Mouse (Mus musculus) forebrain, embryonic 16.5 days (tissue): ENCODE measurements at regions not wholly inside any gene's neighbourhood (a gene's known extent, or its start where the extent isn't known, plus 50 kb on each side); places are given as distances from the start of the nearest gene placed in this dataset.

ENCODE experiments used
- ATAC-seq: fragments of 200-750 bp; cut with Nextera tagmentation; 2 replicates; pipeline ENCODE4 v1.8.0; 2017; ENCODE audit warnings: mild to moderate bottlenecking, moderate library complexity
- H3K27ac ChIP-seq: fragments of 300-500 bp; sonication (generic); 2 replicates; pipeline ENCODE4 v1.5.1; 2014; ENCODE audit warnings: low read length, control low read depth
- H3K27me3 ChIP-seq: fragments of 300-500 bp; sonication (generic); replicated peaks from 2 replicates; pipeline ENCODE4 v1.6.1; 2014; ENCODE audit warnings: low read length; ENCODE audit not compliant: control insufficient read depth, insufficient read depth
- H3K36me3 ChIP-seq: fragments of 300-500 bp; sonication (generic); 2 replicates; pipeline ENCODE4 v1.6.1; 2014; ENCODE audit not compliant: control insufficient read depth, insufficient read depth
- H3K4me1 ChIP-seq: fragments of 300-500 bp; sonication (generic); replicated peaks from 2 replicates; pipeline ENCODE4 v1.6.1; 2014; ENCODE audit warnings: low read length; ENCODE audit not compliant: control insufficient read depth, insufficient read depth
- H3K4me2 ChIP-seq: fragments of 300-500 bp; sonication (generic); 2 replicates; pipeline ENCODE4 v1.6.1; 2014; ENCODE audit warnings: mild to moderate bottlenecking, low read length, control low read depth
- H3K4me3 ChIP-seq: fragments of 300-500 bp; sonication (generic); replicated peaks from 2 replicates; pipeline ENCODE4 v1.5.1; 2014; ENCODE audit warnings: mild to moderate bottlenecking, low read length, control low read depth
- H3K9ac ChIP-seq: fragments of 300-500 bp; sonication (generic); replicated peaks from 2 replicates; pipeline ENCODE4 v1.6.1; 2014; ENCODE audit warnings: low read depth, low read length, control low read depth
- H3K9me3 ChIP-seq: fragments of 300-500 bp; sonication (generic); 2 replicates; pipeline ENCODE4 v1.6.1; 2016; ENCODE audit warnings: low read length; ENCODE audit not compliant: control insufficient read depth
- WGBS: fragments of 180-500 bp; shearing (Covaris S2); extraction: QIAGEN DNeasy Blood & Tissue Kit; methylation state at CpG from one replicate; pipeline ENCODE4 v1.1.7; 2014; 5-methylcytosine and 5-hydroxymethylcytosine counted together

- ATAC-seq, result no peak
- Histone ChIP-seq H3K4me1 (peaks cover 5% of the 10 kb centered on the region; the same call in 1 of the 2 replicates), H3K9ac (no peak overlapping the region), H3K27me3 (no peaks in the 10 kb centered on the region), H3K4me2 (no peak overlapping the region), H3K4me3 (no peak overlapping the region), H3K36me3 (no peaks in the 10 kb centered on the region), H3K27ac (no peak overlapping the region), H3K9me3 (no peaks in the 10 kb centered on the region)
- WGBS, result 61% methylated on average over 1 of the region's 1 CpGs
Measured at GRCm38 (mm10) chr1:51629848-51630247, 151.6 kb upstream of the Nabp1 start.

- peak; percentile 57 for ATAC-seq
- 21% methylated on average over 5 of the region's 5 CpGs for whole genome bisulfite sequencing
- H3K9me3 ChIP-seq, result no peaks in the 10 kb centered on the region
- no peaks in the 10 kb centered on the region for H3K27me3 ChIP-seq
- H3K36me3 ChIP-seq, result no peaks in the 10 kb centered on the region
- peaks cover 8% of the 10 kb centered on the region for H3K4me1 ChIP-seq
- H3K9ac ChIP-seq, result no peak overlapping the region
- H3K27ac ChIP-seq, result no peak overlapping the region
- no peak overlapping the region for H3K4me2 ChIP-seq
- no peak overlapping the region for H3K4me3 ChIP-seq
Measured at GRCm38 (mm10) chr1:51628137-51628793, 150.0 kb upstream of the Nabp1 start.

GRCm38 (mm10) chr1:51626303-51626702, 148.1 kb upstream of the Nabp1 start:
- 86% methylated on average over 9 of the region's 9 CpGs for WGBS
- Histone ChIP-seq H3K9me3 (no peaks in the 10 kb centered on the region), H3K9ac (no peak overlapping the region), H3K4me1 (peaks cover 8% of the 10 kb centered on the region), H3K4me3 (no peak overlapping the region), H3K36me3 (no peaks in the 10 kb centered on the region), H3K27ac (no peak overlapping the region), H3K4me2 (no peak overlapping the region), H3K27me3 (no peaks in the 10 kb centered on the region)
- no peak for ATAC-seq

DNA sequence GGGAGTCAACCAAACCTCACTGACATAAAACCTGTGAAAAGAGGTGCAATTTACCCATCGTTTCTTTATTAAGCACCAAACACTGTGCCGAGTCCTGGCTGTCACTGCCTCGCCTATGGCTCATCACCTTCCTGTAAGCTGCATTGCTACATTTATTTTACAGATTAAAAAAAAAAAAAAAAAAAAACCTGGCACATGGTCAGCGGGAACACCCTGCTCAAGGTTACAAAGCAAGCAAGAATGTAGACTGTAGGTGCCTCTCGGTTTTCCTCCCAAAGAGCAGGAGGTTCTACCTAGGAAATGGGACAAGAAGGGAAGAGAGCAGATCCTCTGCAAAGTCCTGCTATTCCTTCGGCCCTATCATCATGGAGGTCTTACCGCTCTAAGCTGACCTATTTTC, 146.9 kb upstream of the Nabp1 start:
- ATAC-seq, result no peak
- H3K27ac ChIP-seq, result no peak overlapping the region
- H3K4me3 ChIP-seq, result no peak overlapping the region
- WGBS, result 91% methylated on average over 7 of the region's 7 CpGs
- peaks cover 8% of the 10 kb centered on the region for H3K4me1 ChIP-seq
- no peaks in the 10 kb centered on the region for H3K36me3 ChIP-seq
- no peak overlapping the region for H3K9ac ChIP-seq
- H3K9me3 ChIP-seq, result no peaks in the 10 kb centered on the region
- no peaks in the 10 kb centered on the region for H3K27me3 ChIP-seq
- no peak overlapping the region for H3K4me2 ChIP-seq

GRCm38 (mm10) chr1:51624551-51624950, 146.3 kb upstream of the Nabp1 start:
- no peak overlapping the region for H3K4me2 ChIP-seq
- H3K9ac ChIP-seq, result no peak overlapping the region
- no peaks in the 10 kb centered on the region for H3K36me3 ChIP-seq
- no peaks in the 10 kb centered on the region for H3K27me3 ChIP-seq
- peaks cover 8% of the 10 kb centered on the region for H3K4me1 ChIP-seq
- no peak for ATAC-seq
- H3K27ac ChIP-seq, result no peak overlapping the region
- H3K9me3 ChIP-seq, result no peaks in the 10 kb centered on the region
- H3K4me3 ChIP-seq, result no peak overlapping the region
- 89% methylated on average over 2 of the region's 2 CpGs for WGBS

DNA sequence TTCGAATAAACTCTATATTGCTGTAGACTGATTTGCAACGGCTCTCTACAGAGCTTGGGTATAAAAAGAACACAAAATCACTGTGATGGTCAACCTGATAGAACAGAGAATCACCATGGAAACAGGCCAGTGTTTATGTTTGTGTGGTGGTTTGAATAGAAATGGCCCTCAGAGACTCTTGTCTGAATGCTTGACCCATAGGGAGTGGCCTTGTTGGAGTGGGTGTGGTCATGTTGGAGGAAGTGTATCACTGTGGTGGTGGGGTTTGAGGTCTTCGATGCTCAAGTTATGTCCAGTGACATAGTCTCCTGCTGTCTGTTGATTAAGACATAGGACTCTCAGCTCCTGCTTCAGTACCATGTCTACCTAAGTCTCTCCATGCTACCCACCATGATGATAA, 144.8 kb upstream of the Nabp1 start:
- H3K27ac ChIP-seq, result no peak overlapping the region
- no peak overlapping the region for H3K4me2 ChIP-seq
- H3K4me1 ChIP-seq, result peaks cover 12% of the 10 kb centered on the region
- no peak for ATAC-seq
- no peaks in the 10 kb centered on the region for H3K36me3 ChIP-seq
- H3K9me3 ChIP-seq, result no peaks in the 10 kb centered on the region
- no peak overlapping the region for H3K9ac ChIP-seq
- H3K4me3 ChIP-seq, result no peak overlapping the region
- H3K27me3 ChIP-seq, result no peaks in the 10 kb centered on the region
- WGBS, result 59% methylated on average over 3 of the region's 3 CpGs

DNA sequence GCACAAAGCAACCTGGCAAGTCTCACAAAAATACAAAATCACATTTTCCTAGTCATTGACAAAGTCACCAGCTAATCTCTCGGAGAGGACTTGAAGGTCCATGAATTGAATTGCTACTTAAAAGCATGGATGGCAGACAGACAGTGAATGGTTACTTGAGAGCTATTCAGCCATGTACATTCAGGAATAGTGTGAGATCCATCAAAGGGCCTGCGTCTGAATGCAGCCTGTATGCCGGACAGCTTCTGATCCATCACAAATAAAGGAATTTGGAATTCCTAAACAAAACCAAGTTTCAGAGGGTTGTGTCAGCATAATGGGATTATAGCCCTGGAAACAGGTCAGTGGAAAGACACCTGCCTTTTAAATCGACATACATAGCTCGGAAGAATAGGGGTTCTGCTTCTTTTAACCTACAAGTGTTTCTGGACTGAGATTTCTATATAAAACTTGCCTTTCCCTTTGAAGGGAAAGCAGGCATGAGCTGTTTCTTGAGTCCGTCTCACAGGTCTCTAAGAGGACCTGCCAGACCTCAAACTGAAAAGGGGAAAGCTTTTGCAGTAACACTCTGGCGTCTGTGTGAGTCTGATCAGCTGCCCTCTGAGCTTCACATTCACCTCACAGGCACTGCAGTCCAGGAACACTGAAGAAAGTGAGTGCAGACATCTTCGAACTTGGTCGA, 144.1 kb upstream of the Nabp1 start:
- H3K4me3 ChIP-seq, result no peak overlapping the region
- no peak for ATAC-seq
- 16% methylated on average over 9 of the region's 9 CpGs for WGBS
- H3K27me3 ChIP-seq, result no peaks in the 10 kb centered on the region
- no peak overlapping the region for H3K27ac ChIP-seq
- no peak overlapping the region for H3K9ac ChIP-seq
- no peaks in the 10 kb centered on the region for H3K36me3 ChIP-seq
- peaks cover 16% of the 10 kb centered on the region for H3K4me1 ChIP-seq
- no peaks in the 10 kb centered on the region for H3K9me3 ChIP-seq
- no peak overlapping the region for H3K4me2 ChIP-seq

- Histone ChIP-seq H3K36me3 (no peaks in the 10 kb centered on the region), H3K27ac (no peak overlapping the region), H3K4me1 (peaks cover 21% of the 10 kb centered on the region), H3K9me3 (no peaks in the 10 kb centered on the region), H3K4me3 (no peak overlapping the region), H3K9ac (no peak overlapping the region), H3K27me3 (no peaks in the 10 kb centered on the region), H3K4me2 (no peak overlapping the region)
- no peak for ATAC-seq
- 92% methylated on average over 6 of the region's 6 CpGs for WGBS
Measured at GRCm38 (mm10) chr1:51621062-51621461, 142.8 kb upstream of the Nabp1 start.

GRCm38 (mm10) chr1:51617502-51618251, 139.5 kb upstream of the Nabp1 start:
- peak; percentile 66 for ATAC-seq
- Histone ChIP-seq H3K9me3 (no peaks in the 10 kb centered on the region), H3K36me3 (no peaks in the 10 kb centered on the region), H3K27me3 (no peaks in the 10 kb centered on the region), H3K4me2 (no peak overlapping the region), H3K4me1 (peaks cover 21% of the 10 kb centered on the region), H3K9ac (0 out of 2 replicates have a peak overlapping the region, but pooled peaks have one; percentile 19), H3K4me3 (no peak overlapping the region), H3K27ac (peak overlapping the region; percentile 17)
- WGBS, result 6% methylated on average over 13 of the region's 13 CpGs
